Mouse (Mus musculus): ENCODE measurements at regions not wholly inside any gene's neighbourhood (a gene's known extent, or its start where the extent isn't known, plus 50 kb on each side); places are given as distances from the start of the nearest gene placed in this dataset.

DNA sequence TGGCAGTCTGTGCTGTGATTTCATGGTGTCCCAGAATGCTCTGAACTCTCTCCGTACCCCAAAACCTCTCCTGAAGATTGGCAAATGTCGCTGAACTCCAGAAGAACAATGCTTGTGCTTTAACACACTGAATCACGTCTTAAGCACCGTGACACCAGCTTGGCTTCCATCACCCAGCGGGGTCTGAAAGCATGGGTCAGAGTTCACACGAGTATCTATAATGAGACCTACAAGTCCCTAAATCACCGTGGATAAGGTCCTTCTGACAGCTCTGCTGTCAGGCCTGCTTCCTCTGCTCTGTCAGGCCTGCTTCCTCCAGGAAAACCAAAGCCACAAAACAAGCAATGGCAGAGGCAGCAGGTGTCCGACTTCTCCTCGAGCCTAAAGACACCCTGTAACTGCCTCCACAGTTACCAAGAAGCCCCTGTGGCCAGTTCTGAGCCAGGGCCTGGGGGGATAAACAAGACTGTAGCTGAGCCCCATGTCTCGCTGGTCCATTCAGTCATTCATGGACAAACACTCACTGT lies 229.1 kb upstream of the A430005L14Rik start:
- DNase-seq (ENCODE audit: low read depth), result no peak
- no peak for TF ChIP-seq CTCF (IDR thresholded peaks at IDR 0.05; ENCODE audit: borderline replicate concordance, extremely low read depth, insufficient read depth, insufficient read length)
- TF ChIP-seq POLR2A (IDR thresholded peaks at IDR 0.05; ENCODE audit: borderline replicate concordance, extremely low read depth, insufficient read depth, insufficient read length, poor library complexity, severe bottlenecking), result no peak

DNA sequence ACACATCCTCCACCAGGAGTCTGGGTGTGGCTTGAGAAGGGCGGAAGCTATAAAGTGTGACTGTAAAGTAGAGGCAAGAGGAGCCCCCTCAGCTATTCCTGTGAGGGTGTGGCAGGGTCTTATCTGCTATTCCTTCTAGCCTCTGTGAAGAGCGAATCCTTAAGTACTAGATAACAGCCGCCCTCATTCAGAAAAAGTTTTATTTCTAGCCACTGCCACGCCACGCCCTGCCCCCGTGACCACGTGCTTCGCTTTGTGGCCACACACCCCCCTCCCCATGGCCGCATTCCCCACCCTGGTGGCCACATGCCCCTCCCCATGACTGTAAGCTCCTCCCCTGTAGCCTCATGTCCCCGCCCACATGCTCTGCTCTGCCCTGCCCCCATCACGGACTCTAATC lies 218.9 kb upstream of the A430005L14Rik start:
- DNase-seq (ENCODE audit: low read depth), result no peak
- TF ChIP-seq POLR2A (IDR thresholded peaks at IDR 0.05; ENCODE audit: borderline replicate concordance, extremely low read depth, insufficient read depth, insufficient read length, poor library complexity, severe bottlenecking), result no peak
- TF ChIP-seq CTCF (IDR thresholded peaks at IDR 0.05; ENCODE audit: borderline replicate concordance, extremely low read depth, insufficient read depth, insufficient read length), result no peak

- TF ChIP-seq POLR2A (IDR thresholded peaks at IDR 0.05; ENCODE audit: borderline replicate concordance, extremely low read depth, insufficient read depth, insufficient read length, poor library complexity, severe bottlenecking) (no peak), CTCF (IDR thresholded peaks at IDR 0.05; ENCODE audit: borderline replicate concordance, extremely low read depth, insufficient read depth, insufficient read length) (no peak)
Observed at GRCm38 (mm10) chr4:153742241-153742640, 214.8 kb upstream of the A430005L14Rik start.

DNA sequence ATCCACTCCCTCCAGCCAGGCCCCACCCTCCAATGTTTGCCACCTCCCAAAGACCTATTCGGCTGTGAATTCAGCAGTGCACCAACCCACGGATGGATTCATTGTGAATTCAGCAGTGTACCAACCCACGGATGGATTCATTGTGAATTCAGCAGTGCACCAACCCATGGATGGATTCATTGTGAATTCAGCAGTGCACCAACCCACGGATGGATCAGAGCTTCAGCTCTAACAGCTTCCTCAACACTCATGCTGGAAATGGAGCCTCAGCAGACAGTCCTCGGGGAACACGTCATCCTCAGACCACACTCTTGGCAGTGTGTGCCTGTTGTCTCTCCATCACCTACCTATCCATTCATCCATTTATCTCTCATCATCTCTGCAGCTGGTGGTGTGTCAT lies 204.2 kb upstream of the A430005L14Rik start:
- no peak for DNase-seq (ENCODE audit: low read depth)
- TF ChIP-seq CTCF (IDR thresholded peaks at IDR 0.05; ENCODE audit: borderline replicate concordance, extremely low read depth, insufficient read depth, insufficient read length) (no peak), POLR2A (IDR thresholded peaks at IDR 0.05; ENCODE audit: borderline replicate concordance, extremely low read depth, insufficient read depth, insufficient read length, poor library complexity, severe bottlenecking) (no peak)

More at GRCm38 (mm10) chr4:153742241-153742640, 214.8 kb upstream of the A430005L14Rik start:
- DNase-seq (ENCODE audit: low read depth), result no peak

- no peak for DNase-seq (ENCODE audit: low read depth)
- TF ChIP-seq CTCF (IDR thresholded peaks at IDR 0.05; ENCODE audit: borderline replicate concordance, extremely low read depth, insufficient read depth, insufficient read length) (no peak), POLR2A (IDR thresholded peaks at IDR 0.05; ENCODE audit: borderline replicate concordance, extremely low read depth, insufficient read depth, insufficient read length, poor library complexity, severe bottlenecking) (no peak)
Observed at GRCm38 (mm10) chr4:153758323-153758722, 198.7 kb upstream of the A430005L14Rik start.

DNA sequence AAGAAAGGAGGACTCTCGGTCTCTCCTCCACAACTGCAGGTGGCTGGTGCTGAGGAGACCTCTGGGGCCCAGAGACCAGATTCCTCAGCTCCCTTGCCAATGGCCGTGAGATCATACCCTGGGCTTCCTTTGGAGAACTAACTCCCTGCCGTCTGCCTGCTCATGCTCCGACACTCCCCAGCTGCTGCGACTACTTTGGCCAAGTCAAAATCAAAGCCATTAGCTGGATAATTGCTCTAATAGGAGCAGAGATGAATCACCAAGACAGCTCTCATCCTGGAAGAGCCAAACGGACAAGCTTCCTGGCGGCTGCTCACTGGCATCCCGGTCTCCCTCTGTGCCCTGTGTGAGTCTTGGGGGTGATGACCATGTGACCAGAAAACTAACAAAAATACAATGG lies 198.3 kb upstream of the A430005L14Rik start:
- DNase-seq (ENCODE audit: low read depth), result no peak
- TF ChIP-seq CTCF (IDR thresholded peaks at IDR 0.05; ENCODE audit: borderline replicate concordance, extremely low read depth, insufficient read depth, insufficient read length), result no peak
- TF ChIP-seq POLR2A (IDR thresholded peaks at IDR 0.05; ENCODE audit: borderline replicate concordance, extremely low read depth, insufficient read depth, insufficient read length, poor library complexity, severe bottlenecking), result no peak

- DNase-seq (ENCODE audit: low read depth), result no peak
- TF ChIP-seq POLR2A (IDR thresholded peaks at IDR 0.05; ENCODE audit: borderline replicate concordance, extremely low read depth, insufficient read depth, insufficient read length, poor library complexity, severe bottlenecking), result no peak
- TF ChIP-seq CTCF (IDR thresholded peaks at IDR 0.05; ENCODE audit: borderline replicate concordance, extremely low read depth, insufficient read depth, insufficient read length), result peak; percentile 37; the same call in 1 of the 2 replicates
Observed at GRCm38 (mm10) chr4:153760934-153761333, 196.1 kb upstream of the A430005L14Rik start.

DNA sequence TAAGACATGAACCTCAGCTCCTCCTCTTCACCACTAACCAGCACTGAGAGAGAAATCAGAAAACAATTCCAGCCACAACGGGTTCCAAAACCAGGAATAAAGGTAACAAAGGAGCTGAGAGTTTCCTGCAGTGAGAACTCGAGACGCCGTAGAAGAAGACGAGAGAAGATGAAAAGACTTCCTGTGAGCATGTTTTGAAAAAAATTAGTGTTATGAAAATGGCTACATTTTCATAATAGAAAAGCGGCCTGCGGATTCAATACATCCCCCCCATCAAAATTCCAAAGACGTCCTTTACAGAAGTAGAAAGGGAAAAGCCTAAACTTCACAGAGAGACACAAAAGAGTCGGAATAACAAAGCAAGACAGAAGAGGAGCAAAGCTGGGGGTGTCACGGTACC lies 193.6 kb upstream of the A430005L14Rik start:
- DNase-seq (ENCODE audit: low read depth), result no peak
- TF ChIP-seq CTCF (IDR thresholded peaks at IDR 0.05; ENCODE audit: borderline replicate concordance, extremely low read depth, insufficient read depth, insufficient read length), result no peak
- TF ChIP-seq POLR2A (IDR thresholded peaks at IDR 0.05; ENCODE audit: borderline replicate concordance, extremely low read depth, insufficient read depth, insufficient read length, poor library complexity, severe bottlenecking), result no peak

- no peak for DNase-seq (ENCODE audit: low read depth)
Observed at GRCm38 (mm10) chr4:153767713-153768112, 189.3 kb upstream of the A430005L14Rik start.

DNA sequence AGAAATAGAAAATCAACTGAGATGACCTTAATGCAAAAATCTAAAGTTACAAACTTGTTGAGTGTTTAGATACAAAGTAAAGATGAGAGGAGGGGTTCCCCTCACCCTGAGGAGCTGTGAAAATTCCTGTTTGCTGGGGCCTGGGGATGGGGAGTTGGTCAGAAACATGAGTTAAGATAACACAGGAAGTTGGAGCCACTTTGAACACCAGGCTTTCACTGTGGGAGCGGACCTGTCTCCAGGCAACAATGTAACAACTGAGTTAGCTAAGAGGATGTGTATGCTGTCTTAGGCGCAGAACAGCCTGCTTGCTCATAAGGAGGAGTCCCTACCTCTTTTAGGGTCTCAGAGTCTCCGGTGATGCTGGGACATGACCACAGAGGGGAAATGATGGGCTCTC lies 188.7 kb upstream of the A430005L14Rik start:
- DNase-seq (ENCODE audit: low read depth), result no peak
- no peak for TF ChIP-seq CTCF (IDR thresholded peaks at IDR 0.05; ENCODE audit: borderline replicate concordance, extremely low read depth, insufficient read depth, insufficient read length)
- TF ChIP-seq POLR2A (IDR thresholded peaks at IDR 0.05; ENCODE audit: borderline replicate concordance, extremely low read depth, insufficient read depth, insufficient read length, poor library complexity, severe bottlenecking), result no peak

More at GRCm38 (mm10) chr4:153767713-153768112, 189.3 kb upstream of the A430005L14Rik start:
- TF ChIP-seq POLR2A (IDR thresholded peaks at IDR 0.05; ENCODE audit: borderline replicate concordance, extremely low read depth, insufficient read depth, insufficient read length, poor library complexity, severe bottlenecking) (no peak), CTCF (IDR thresholded peaks at IDR 0.05; ENCODE audit: borderline replicate concordance, extremely low read depth, insufficient read depth, insufficient read length) (no peak)

- peak; percentile 73 for DNase-seq (ENCODE audit: low read depth)
- TF ChIP-seq POLR2A (IDR thresholded peaks at IDR 0.05; ENCODE audit: borderline replicate concordance, extremely low read depth, insufficient read depth, insufficient read length, poor library complexity, severe bottlenecking) (no peak), CTCF (IDR thresholded peaks at IDR 0.05; ENCODE audit: borderline replicate concordance, extremely low read depth, insufficient read depth, insufficient read length) (no peak)
Observed at GRCm38 (mm10) chr4:153770675-153771074, 186.4 kb upstream of the A430005L14Rik start.

DNA sequence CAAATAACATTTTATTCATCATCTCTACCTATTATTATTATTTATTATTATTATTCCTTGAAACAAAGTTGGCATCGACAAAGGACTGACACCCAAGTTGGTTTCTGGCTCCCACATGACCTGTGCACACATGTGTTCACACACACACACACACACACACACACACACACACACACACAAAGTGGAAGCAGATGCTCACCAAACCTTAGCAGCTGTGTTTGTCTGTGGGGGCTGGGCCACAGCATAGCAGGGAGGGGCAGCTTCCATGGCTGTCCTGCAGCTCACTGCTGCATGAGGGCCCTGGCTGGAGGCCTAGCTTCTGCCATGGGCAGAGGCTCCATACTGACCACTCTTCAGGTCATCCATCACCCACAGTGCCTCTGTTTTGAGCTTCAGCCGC lies 176.5 kb upstream of the A430005L14Rik start:
- no peak for DNase-seq (ENCODE audit: low read depth)

More for the DNA sequence above, 176.5 kb upstream of the A430005L14Rik start:
- no peak for TF ChIP-seq POLR2A (IDR thresholded peaks at IDR 0.05; ENCODE audit: borderline replicate concordance, extremely low read depth, insufficient read depth, insufficient read length, poor library complexity, severe bottlenecking)
- no peak for TF ChIP-seq CTCF (IDR thresholded peaks at IDR 0.05; ENCODE audit: borderline replicate concordance, extremely low read depth, insufficient read depth, insufficient read length)

All from brain, embryonic 14.5 days (tissue).